Mouse (Mus musculus) liver, adult 2 months (tissue): ENCODE measurements around the gene Prpf3. TPM values are rescaled to one million over a fixed set of nuclear protein-coding genes. Genes with fewer than 3 reads are reported as not detected.
"Not testable (repeated sequence)": the region's sequence is repeated elsewhere in the genome, so short reads cannot be mapped to it uniquely, and the experiment has no call there.

Source experiments
- DNase-seq: peaks from one replicate; pipeline ENCODE4 v3.0.0-alpha.2; 2011; ENCODE audit warnings: low read depth, low spot score; ENCODE audit errors: extremely low read depth
- H3K27ac ChIP-seq: fragments of 200-500 bp; replicated peaks from 2 replicates; pipeline ENCODE4 v1.5.1; 2012; ENCODE audit warnings: low read depth, mild to moderate bottlenecking, control low read depth, inconsistent platforms, low read length; ENCODE audit not compliant: insufficient read depth
- H3K27me3 ChIP-seq: fragments of 200-500 bp; 2 replicates; pipeline ENCODE4 v1.6.1; 2012; ENCODE audit warnings: mild to moderate bottlenecking, moderate library complexity, low read length, inconsistent platforms; ENCODE audit not compliant: control insufficient read depth, insufficient read depth
- H3K36me3 ChIP-seq: fragments of 200-500 bp; 2 replicates; pipeline ENCODE4 v1.6.1; 2012; ENCODE audit warnings: low read length, inconsistent platforms; ENCODE audit not compliant: control insufficient read depth, insufficient read depth
- H3K4me1 ChIP-seq: fragments of 200-500 bp; 2 replicates; pipeline ENCODE4 v1.6.1; 2011; ENCODE audit warnings: low read length; ENCODE audit not compliant: control insufficient read depth, insufficient read depth
- H3K4me3 ChIP-seq: fragments of 200-500 bp; 2 replicates; pipeline ENCODE4 v1.5.1; 2011; ENCODE audit warnings: low read depth, mild to moderate bottlenecking, control low read depth, low read length, moderate library complexity; ENCODE audit not compliant: insufficient read depth
- H3K79me2 ChIP-seq: fragments of 200-500 bp; 2 replicates; pipeline ENCODE4 v1.6.1; 2012; ENCODE audit warnings: inconsistent platforms, mild to moderate bottlenecking, low read length, moderate library complexity; ENCODE audit not compliant: control insufficient read depth, insufficient read depth
- H3K9ac ChIP-seq: fragments of 200-500 bp; 2 replicates; pipeline ENCODE4 v1.6.1; 2012; ENCODE audit warnings: low read depth, mild to moderate bottlenecking, control low read depth, inconsistent platforms, low read length
- CTCF ChIP-seq: fragments of 200-500 bp; IDR thresholded peaks from 2 replicates; pipeline ENCODE4 v1.5.1; 2011; ENCODE audit warnings: low read depth, low read length, control low read depth
- POLR2A ChIP-seq: fragments of 200-500 bp; IDR thresholded peaks from 2 replicates; pipeline ENCODE4 v1.6.1; 2011; ENCODE audit warnings: low read length, control low read depth; ENCODE audit not compliant: insufficient read depth; ENCODE audit errors: extremely low read depth
- WGBS: fragments of 180-500 bp; shearing (Covaris S2); methylation state at CpG from one replicate; pipeline ENCODE4 v1.1.7; 2018; 5-methylcytosine and 5-hydroxymethylcytosine counted together
- polyA plus RNA-seq: library from polyadenylated mRNA; depleted of rRNA; stranded (reverse); fragments of >200 nt; gene quantifications from 2 replicates; pipeline ENCODE4 v1.2.3, GENCODE M21; 2012
- total RNA-seq: library from RNA; depleted of rRNA; stranded (reverse); fragments of >200 nt; gene quantifications from 2 replicates; pipeline ENCODE4 v1.2.3, GENCODE M21; 2014

The Prpf3 gene
- total and polyA plus RNA-seq, 2 experiments: 7.4 to 7.8 TPM

GRCm38 (mm10) chr3:95816681-95817080 lies 39.0 kb downstream of the Prpf3 start:
- Histone ChIP-seq H3K27me3 (no peaks in the 10 kb centered on the region), H3K27ac (no peak overlapping the region), H3K9ac (no peak overlapping the region; the same call in 1 of the 2 replicates), H3K36me3 (no peaks in the 10 kb centered on the region), H3K79me2 (peaks cover 25% of the 10 kb centered on the region), H3K4me3 (no peak overlapping the region), H3K4me1 (peaks cover 1% of the 10 kb centered on the region)
- 57% methylated on average over 3 of the region's 3 CpGs for WGBS
- TF ChIP-seq POLR2A (no peak), CTCF (no peak)
- DNase-seq: no peak

GRCm38 (mm10) chr3:95808384-95808783 lies 47.3 kb downstream of the Prpf3 start:
- no peaks in the 10 kb centered on the region for H3K27me3 ChIP-seq
- no peak overlapping the region for H3K4me3 ChIP-seq
- no peak for DNase-seq
- WGBS: 54% methylated on average over 2 of the region's 2 CpGs
- H3K4me1 ChIP-seq: no peaks in the 10 kb centered on the region; the same call in 1 of the 2 replicates
- H3K9ac ChIP-seq: no peak overlapping the region
- peaks cover 47% of the 10 kb centered on the region for H3K79me2 ChIP-seq
- TF ChIP-seq POLR2A: no peak
- no peak for TF ChIP-seq CTCF
- no peak overlapping the region for H3K27ac ChIP-seq
- H3K36me3 ChIP-seq: no peaks in the 10 kb centered on the region; the same call in 1 of the 2 replicates

- H3K4me1 ChIP-seq, H3K27me3 ChIP-seq, H3K9ac ChIP-seq, H3K27ac ChIP-seq, H3K4me3 ChIP-seq, H3K36me3 ChIP-seq, DNase-seq: not testable (repeated sequence)
- WGBS: 74% methylated on average over 6 of the region's 6 CpGs
- H3K79me2 ChIP-seq: peaks cover 46% of the 10 kb centered on the region
Measured at GRCm38 (mm10) chr3:95807630-95808029, 48.1 kb downstream of the Prpf3 start.

- no peak for DNase-seq
- 16% methylated on average over 1 of the region's 1 CpGs for WGBS
- Histone ChIP-seq H3K27me3 (no peaks in the 10 kb centered on the region), H3K4me3 (no peak overlapping the region), H3K79me2 (peaks cover 47% of the 10 kb centered on the region), H3K36me3 (no peaks in the 10 kb centered on the region; the same call in 1 of the 2 replicates), H3K9ac (no peak overlapping the region), H3K27ac (no peak overlapping the region), H3K4me1 (no peaks in the 10 kb centered on the region; the same call in 1 of the 2 replicates)
- TF ChIP-seq CTCF: no peak
- no peak for TF ChIP-seq POLR2A
Measured at GRCm38 (mm10) chr3:95806677-95807076, 49.0 kb downstream of the Prpf3 start.

GRCm38 (mm10) chr3:95803851-95804250 lies 51.8 kb downstream of the Prpf3 start:
- Histone ChIP-seq H3K4me3 (no peak overlapping the region), H3K4me1 (0 out of 2 replicates have a peak, but pooled peaks cover 2% of the 10 kb centered on the region), H3K27me3 (no peaks in the 10 kb centered on the region), H3K9ac (no peak overlapping the region), H3K27ac (no peak overlapping the region), H3K79me2 (peaks cover 50% of the 10 kb centered on the region), H3K36me3 (no peaks in the 10 kb centered on the region)
- TF ChIP-seq POLR2A: no peak
- 98% methylated on average over 4 of the region's 4 CpGs for WGBS
- DNase-seq: no peak

GRCm38 (mm10) chr3:95798756-95799155 lies 56.9 kb downstream of the Prpf3 start:
- DNase-seq: no peak
- Histone ChIP-seq H3K9ac (no peak overlapping the region), H3K27ac (no peak overlapping the region), H3K27me3 (no peaks in the 10 kb centered on the region), H3K4me3 (no peak overlapping the region), H3K79me2 (peaks cover 51% of the 10 kb centered on the region), H3K36me3 (peaks cover 1% of the 10 kb centered on the region; the same call in 1 of the 2 replicates), H3K4me1 (peaks cover 4% of the 10 kb centered on the region)
- TF ChIP-seq CTCF: no peak
- WGBS: 83% methylated on average over 4 of the region's 4 CpGs
